Mouse (Mus musculus) spleen, adult 2 months (tissue): Measurements from ENCODE around the gene Gm20388. TPM values are rescaled to one million over a fixed set of nuclear protein-coding genes. Genes with fewer than 3 reads are reported as not detected.

ENCODE experiments used
- DNase-seq, 2 experiments: peaks; one replicate each; pipeline versions ENCODE4 v3.0.0 to v3.0.0-alpha.2; 2012 to 2021; ENCODE audit warnings: low spot score in 2 of 2, low read depth in 1 of 2
- H3K27ac ChIP-seq: fragments of 200-500 bp; 2 replicates; pipeline ENCODE4 v1.5.1; 2012; ENCODE audit warnings: low read length, inconsistent platforms; ENCODE audit not compliant: insufficient read depth
- H3K27me3 ChIP-seq: fragments of 200-500 bp; 2 replicates; pipeline ENCODE4 v1.6.1; 2012; ENCODE audit warnings: mild to moderate bottlenecking, moderate library complexity, low read length, inconsistent platforms; ENCODE audit not compliant: control insufficient read depth, insufficient read depth
- H3K36me3 ChIP-seq: fragments of 200-500 bp; 2 replicates; pipeline ENCODE4 v1.6.1; 2012; ENCODE audit warnings: mild to moderate bottlenecking, low read length, inconsistent platforms; ENCODE audit not compliant: control insufficient read depth, insufficient read depth
- H3K4me1 ChIP-seq: fragments of 200-500 bp; 2 replicates; pipeline ENCODE4 v1.6.1; 2011; ENCODE audit warnings: inconsistent platforms; ENCODE audit not compliant: control insufficient read depth, insufficient read depth, insufficient read length
- H3K4me3 ChIP-seq: fragments of 200-500 bp; 2 replicates; pipeline ENCODE4 v1.5.1; 2011; ENCODE audit warnings: mild to moderate bottlenecking, inconsistent platforms; ENCODE audit not compliant: insufficient read depth, insufficient read length; ENCODE audit errors: extremely low read depth
- CTCF ChIP-seq: fragments of 200-500 bp; IDR thresholded peaks from 2 replicates; pipeline ENCODE4 v1.5.1; 2011; ENCODE audit warnings: mild to moderate bottlenecking, inconsistent platforms; ENCODE audit not compliant: insufficient read depth, insufficient read length, insufficient replicate concordance; ENCODE audit errors: extremely low read depth
- POLR2A ChIP-seq: fragments of 200-500 bp; IDR thresholded peaks from 2 replicates; pipeline ENCODE4 v1.6.1; 2011; ENCODE audit warnings: low read depth, low read length, inconsistent platforms
- WGBS: fragments of 180-500 bp; shearing (Covaris S2); methylation state at CpG from one replicate; pipeline ENCODE4 v1.1.7; 2018; 5-methylcytosine and 5-hydroxymethylcytosine counted together
- polyA plus RNA-seq: library from polyadenylated mRNA; depleted of rRNA; stranded (reverse); fragments of >200 nt; gene quantifications from 2 replicates; pipeline ENCODE4 v1.2.3, GENCODE M21; 2012

The Gm20388 gene
- polyA plus RNA-seq, 1 experiment, result 26.1 TPM

DNA sequence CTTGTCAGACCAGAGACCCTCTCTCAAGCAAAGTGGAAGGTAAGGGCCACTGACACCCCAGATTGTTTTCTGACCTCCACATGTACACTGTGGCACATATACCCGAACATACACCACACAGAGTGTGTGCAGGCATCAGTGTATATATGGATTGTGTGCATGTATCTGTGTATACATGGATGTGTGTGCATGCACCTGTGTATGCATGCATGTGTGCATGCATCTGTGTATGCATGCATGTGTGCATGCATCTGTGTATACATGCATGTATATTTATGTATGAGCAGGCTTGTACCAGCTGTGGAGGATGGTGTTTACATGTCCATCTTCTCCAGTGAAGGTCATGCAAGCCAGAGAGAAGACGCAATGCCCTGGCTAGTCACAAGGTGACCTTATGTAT, 2751.3 kb downstream of the Gm20388 start:
- Histone ChIP-seq H3K27me3 (no peaks in the 10 kb centered on the region), H3K27ac (no peak overlapping the region), H3K36me3 (no peaks in the 10 kb centered on the region), H3K4me1 (peaks cover 17% of the 10 kb centered on the region; the same call in 1 of the 2 replicates), H3K4me3 (no peak overlapping the region)
- 82% methylated on average over 2 of the region's 2 CpGs for WGBS
- no peak for DNase-seq
- TF ChIP-seq CTCF (no peak), POLR2A (no peak)

DNA sequence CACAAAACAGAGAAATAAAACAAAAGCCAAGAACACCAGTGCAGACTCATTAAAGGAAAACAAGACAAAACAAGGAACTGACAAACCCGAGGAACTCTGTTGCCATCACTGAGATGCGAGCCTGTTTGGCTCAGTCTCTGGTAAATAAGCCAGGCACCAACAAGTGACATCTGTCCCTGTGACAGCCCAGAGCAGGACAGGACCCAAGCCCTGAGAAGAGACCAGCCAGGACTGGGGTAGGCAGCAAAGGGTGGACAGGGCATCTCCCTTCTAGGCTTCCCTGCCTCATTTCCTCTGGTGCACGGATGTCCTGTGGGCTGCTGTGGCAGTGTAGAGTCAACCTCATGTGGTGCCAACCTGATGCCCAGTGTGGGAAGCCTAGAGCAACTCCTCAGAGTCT, 2752.5 kb downstream of the Gm20388 start:
- TF ChIP-seq CTCF (no peak), POLR2A (no peak)
- H3K4me3 ChIP-seq, result no peak overlapping the region
- no peak for DNase-seq
- H3K36me3 ChIP-seq, result no peaks in the 10 kb centered on the region
- H3K27ac ChIP-seq, result no peak overlapping the region
- peaks cover 22% of the 10 kb centered on the region; the same call in 1 of the 2 replicates for H3K4me1 ChIP-seq
- 45% methylated on average over 3 of the region's 3 CpGs for WGBS
- no peaks in the 10 kb centered on the region for H3K27me3 ChIP-seq

DNA sequence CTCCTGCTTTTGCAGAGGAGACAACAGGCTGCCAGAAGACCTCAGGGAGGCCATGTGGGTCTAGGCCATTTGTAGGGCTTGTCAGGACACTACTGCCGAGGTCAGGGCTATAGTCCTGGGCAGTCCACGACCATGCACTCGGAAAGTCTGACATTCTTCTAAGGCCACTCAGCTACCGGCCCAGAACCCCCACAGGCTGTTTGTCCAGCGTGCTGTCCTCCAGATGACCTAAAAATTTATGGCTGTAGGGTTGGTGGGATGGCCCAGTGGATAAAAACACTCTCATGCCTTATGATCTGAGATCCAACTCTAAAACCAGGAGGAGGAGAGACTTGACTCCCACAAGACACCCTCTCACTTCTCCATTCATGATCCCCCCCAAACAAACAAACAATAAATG, 2753.0 kb downstream of the Gm20388 start:
- H3K27me3 ChIP-seq, result no peaks in the 10 kb centered on the region
- no peak overlapping the region for H3K27ac ChIP-seq
- TF ChIP-seq POLR2A, result no peak
- no peak for TF ChIP-seq CTCF
- peaks cover 22% of the 10 kb centered on the region; the same call in 1 of the 2 replicates for H3K4me1 ChIP-seq
- H3K36me3 ChIP-seq, result no peaks in the 10 kb centered on the region
- no peak overlapping the region for H3K4me3 ChIP-seq
- no peak for DNase-seq
- 83% methylated on average over 5 of the region's 5 CpGs for WGBS

DNA sequence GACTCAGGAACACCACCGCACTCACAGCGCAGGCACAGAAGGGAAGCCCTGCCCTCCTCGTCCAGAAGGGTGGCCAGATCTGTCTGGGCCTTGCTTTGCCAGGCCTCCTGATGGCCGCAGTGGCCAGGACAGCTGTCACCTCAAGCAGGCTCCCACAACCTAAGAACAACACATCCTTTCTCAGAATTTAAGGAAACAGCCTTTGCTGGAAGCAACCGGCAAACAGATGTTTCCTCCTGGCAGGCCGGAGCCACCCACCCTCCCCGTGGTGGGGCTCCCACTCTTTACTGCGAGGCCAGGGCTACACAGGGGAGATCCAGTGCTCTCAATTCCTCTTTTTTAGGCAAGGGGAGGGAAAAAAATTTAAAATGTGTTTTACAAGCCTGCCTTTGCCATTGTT, 2754.6 kb downstream of the Gm20388 start:
- H3K27ac ChIP-seq, result peak overlapping the region; percentile 44
- TF ChIP-seq POLR2A (no peak), CTCF (no peak)
- peaks cover 22% of the 10 kb centered on the region; the same call in 1 of the 2 replicates for H3K4me1 ChIP-seq
- no peak overlapping the region for H3K4me3 ChIP-seq
- WGBS, result 27% methylated on average over 8 of the region's 8 CpGs
- no peaks in the 10 kb centered on the region for H3K27me3 ChIP-seq
- DNase-seq, result no peak
- H3K36me3 ChIP-seq, result no peaks in the 10 kb centered on the region

DNA sequence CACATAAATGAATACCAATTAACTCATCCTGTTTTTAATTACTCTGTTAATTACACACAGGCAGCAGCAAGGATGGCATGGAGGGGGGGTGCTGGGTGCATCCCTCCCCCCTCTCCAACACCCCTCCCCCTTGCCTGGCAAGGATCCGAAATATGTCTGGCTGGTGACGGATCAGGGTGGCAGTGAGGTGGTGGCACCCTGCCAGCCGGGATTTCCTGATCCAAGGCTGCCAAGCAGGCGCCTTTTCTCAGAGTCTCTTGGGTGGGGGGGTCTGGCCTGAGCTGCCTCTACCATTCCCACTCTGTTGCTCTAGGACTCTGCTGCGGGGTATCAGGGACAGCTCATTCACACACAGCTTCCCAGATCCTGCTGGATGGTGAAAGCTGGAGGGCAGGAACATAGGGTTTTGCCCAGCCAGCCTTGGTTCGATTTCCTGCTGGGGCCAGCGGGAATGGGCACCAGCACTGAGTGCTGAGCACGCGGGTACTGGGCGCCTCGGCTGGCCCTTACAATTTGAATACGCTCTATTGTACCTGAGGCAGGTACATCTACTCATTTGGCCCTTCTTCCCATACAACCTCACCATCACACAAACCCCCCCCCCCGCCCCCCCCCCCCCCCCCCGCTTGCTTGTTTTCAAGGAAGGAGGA, 2755.2 kb downstream of the Gm20388 start:
- H3K4me3 ChIP-seq, result no peak overlapping the region
- no peak for DNase-seq
- TF ChIP-seq POLR2A (no peak), CTCF (no peak)
- peaks cover 22% of the 10 kb centered on the region; the same call in 1 of the 2 replicates for H3K4me1 ChIP-seq
- H3K27me3 ChIP-seq, result no peaks in the 10 kb centered on the region
- peak overlapping the region; percentile 45; the same call in 1 of the 2 replicates for H3K27ac ChIP-seq
- no peaks in the 10 kb centered on the region for H3K36me3 ChIP-seq
- 28% methylated on average over 13 of the region's 14 CpGs for WGBS

DNA sequence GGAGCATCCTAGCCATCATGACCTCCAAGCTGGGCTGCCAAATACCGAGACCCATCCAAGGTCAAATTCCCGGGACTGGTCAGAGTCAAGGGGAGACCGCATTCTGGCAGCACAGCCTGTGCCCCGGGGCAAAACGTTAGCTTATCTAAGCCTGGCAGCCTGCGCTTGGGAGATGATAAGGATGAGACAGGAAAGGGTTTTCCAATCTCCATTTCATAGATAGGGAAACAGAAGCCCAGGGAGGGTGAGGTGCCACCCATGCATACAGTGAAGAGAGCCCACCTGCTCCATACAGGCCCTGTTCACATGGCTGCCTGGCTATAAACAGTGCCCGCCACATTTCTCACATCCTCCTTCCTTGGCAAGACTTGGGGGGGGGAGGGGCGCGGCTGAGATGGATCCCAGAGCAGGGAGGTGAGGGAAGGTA, 2755.7 kb downstream of the Gm20388 start:
- Histone ChIP-seq H3K36me3 (no peaks in the 10 kb centered on the region; the same call in 1 of the 2 replicates), H3K4me1 (peaks cover 22% of the 10 kb centered on the region; the same call in 1 of the 2 replicates), H3K4me3 (no peak overlapping the region), H3K27ac (peak overlapping the region; percentile 41), H3K27me3 (no peaks in the 10 kb centered on the region)
- WGBS, result 20% methylated on average over 9 of the region's 9 CpGs
- DNase-seq, result no peak
- no peak for TF ChIP-seq POLR2A
- TF ChIP-seq CTCF, result no peak

DNA sequence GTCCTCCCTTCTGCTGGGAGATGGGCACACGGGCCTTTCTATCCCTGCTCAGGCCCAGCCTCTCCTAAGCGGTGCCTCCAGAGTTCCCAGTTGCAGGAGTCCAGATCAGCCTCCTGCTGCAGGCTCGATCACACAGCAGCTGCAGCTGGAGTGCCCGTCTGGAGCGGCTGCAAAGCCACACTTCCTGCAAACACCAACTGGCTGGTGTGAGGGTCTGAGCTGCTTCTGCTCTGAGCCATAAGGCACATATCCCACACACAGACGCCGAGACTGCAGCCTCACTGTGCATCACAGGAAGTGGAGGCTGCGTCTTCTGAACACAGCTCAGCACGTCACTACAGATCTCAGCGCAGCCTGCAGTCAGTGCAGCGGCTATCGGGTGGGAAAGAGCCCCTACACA, 2756.2 kb downstream of the Gm20388 start:
- H3K4me1 ChIP-seq, result peaks cover 22% of the 10 kb centered on the region; the same call in 1 of the 2 replicates
- 14% methylated on average over 12 of the region's 12 CpGs for WGBS
- DNase-seq, result peak; percentile 22 to 36
- no peaks in the 10 kb centered on the region for H3K27me3 ChIP-seq
- H3K27ac ChIP-seq, result peak overlapping the region; percentile 43
- no peak for TF ChIP-seq POLR2A
- no peak for TF ChIP-seq CTCF
- no peaks in the 10 kb centered on the region; the same call in 1 of the 2 replicates for H3K36me3 ChIP-seq
- no peak overlapping the region for H3K4me3 ChIP-seq
